Mouse (Mus musculus): ENCODE data around the gene Ppox. TPM values are rescaled to one million over a fixed set of nuclear protein-coding genes. Genes with fewer than 3 reads are reported as not detected.

Gene Ppox
- total and polyA plus RNA-seq, 3 experiments, result 28.6 to 44.2 (median 32.2) TPM

- peak; percentile 22 for DNase-seq
Measured at GRCm38 (mm10) chr1:171241952-171242351, 39.0 kb downstream of the Ppox start.

DNA sequence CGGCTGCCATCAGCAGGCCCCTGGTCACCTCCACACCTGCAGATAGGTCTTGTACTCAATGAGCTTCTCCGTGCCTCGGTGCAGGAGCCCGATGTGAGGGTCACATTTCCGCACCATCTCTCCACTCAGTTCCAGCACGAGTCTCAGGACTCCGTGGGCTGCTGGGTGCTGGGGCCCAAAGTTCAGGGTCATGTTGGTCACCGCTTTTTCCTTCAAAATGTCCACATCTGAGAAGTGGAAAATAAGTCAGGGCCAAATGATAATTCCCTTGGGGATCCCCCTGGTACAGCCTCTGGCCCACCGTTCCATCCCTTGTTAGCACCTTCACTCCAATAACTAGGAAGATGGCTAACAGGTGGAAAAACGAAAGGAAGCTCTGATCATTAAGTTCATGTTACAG is 40.1 kb downstream of the Ppox start:
- peak; percentile 76 for DNase-seq

DNA sequence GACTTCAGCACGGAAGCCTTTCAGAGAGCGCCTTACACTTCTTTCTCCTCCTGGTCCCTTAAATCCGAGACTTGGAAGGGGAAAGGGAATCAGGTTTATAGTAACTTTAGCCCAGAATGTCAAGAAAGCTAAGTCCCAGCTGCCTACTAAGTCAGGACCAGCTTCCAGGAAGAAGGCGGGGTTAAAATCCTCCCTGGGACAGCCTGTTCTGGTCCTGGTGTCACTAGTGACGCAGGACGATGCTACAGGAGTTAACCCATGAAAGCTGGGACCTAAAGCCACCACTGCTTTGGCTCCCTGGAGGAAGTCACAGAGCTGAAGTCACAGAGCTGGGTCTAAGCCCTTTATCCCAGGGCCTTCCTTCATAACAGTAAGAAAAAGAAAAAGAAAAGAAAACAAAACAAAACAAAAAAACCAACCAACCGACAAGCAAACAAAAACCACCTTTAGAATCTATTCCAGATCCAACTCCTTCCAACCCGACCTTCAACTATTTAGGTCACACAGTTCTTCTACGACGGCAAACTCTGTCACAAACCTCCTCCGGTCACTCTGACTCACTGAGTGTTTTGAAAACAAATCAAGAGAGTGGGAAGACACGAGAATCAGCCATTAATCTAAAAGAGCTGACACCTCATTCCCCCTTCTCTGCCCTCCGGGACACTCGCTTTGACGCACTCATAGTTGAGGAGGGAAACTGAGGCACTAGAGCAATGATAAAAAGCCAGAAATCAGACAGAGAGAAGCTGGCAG is 40.8 kb downstream of the Ppox start:
- peak; percentile 77 for DNase-seq

- peak; percentile 83 for DNase-seq
Measured at GRCm38 (mm10) chr1:171238463-171238862, 42.5 kb downstream of the Ppox start.

DNA sequence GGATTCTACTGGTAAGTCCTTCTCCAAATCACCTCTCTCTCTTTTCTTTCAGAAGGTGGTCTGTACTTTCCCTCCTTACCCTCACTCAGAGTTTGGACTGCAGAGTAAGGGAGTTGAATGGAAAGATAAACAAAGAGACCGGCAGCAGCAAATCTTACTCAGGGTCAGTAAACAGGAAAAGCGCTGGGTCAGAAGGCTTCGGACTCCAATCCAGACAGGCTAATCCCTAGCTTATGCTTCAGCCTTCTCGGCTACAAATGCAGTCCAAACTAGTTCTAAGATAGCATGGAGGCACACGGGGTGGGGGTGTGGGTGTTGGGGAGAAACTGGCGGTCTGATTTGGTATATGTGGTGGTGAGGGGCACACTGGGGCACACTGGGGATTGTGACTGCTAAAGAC is 43.5 kb downstream of the Ppox start:
- no peak for DNase-seq

GRCm38 (mm10) chr1:171235791-171236190 is 45.2 kb downstream of the Ppox start:
- DNase-seq, result no peak

- DNase-seq, result no peak
Measured at GRCm38 (mm10) chr1:171234538-171234937, 46.4 kb downstream of the Ppox start.

DNA sequence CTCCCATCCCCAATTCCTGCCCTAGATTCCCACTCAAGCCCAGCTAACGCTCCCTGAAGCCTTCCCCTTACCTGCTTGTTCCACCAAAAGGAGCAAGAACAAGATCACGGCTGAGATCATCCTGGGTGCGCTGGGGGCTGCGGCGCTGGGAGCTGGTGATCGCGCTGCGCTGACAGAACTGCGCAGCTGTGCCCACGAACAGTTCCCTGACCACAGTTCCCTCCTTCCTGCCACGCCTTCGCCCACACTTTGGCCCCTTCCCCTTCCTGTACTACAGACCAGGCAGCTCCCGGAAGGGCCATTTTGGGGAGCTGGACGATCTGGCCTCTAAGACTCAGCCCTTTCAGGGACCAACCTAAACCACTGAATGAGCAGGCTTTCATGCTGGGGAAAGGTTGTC is 46.9 kb downstream of the Ppox start, which contains the start of gene Fcer1g:
TSS of gene Fcer1g (minus strand) at position 240 of the 400 bp plus-strand sequence.
- no peak for DNase-seq

DNA sequence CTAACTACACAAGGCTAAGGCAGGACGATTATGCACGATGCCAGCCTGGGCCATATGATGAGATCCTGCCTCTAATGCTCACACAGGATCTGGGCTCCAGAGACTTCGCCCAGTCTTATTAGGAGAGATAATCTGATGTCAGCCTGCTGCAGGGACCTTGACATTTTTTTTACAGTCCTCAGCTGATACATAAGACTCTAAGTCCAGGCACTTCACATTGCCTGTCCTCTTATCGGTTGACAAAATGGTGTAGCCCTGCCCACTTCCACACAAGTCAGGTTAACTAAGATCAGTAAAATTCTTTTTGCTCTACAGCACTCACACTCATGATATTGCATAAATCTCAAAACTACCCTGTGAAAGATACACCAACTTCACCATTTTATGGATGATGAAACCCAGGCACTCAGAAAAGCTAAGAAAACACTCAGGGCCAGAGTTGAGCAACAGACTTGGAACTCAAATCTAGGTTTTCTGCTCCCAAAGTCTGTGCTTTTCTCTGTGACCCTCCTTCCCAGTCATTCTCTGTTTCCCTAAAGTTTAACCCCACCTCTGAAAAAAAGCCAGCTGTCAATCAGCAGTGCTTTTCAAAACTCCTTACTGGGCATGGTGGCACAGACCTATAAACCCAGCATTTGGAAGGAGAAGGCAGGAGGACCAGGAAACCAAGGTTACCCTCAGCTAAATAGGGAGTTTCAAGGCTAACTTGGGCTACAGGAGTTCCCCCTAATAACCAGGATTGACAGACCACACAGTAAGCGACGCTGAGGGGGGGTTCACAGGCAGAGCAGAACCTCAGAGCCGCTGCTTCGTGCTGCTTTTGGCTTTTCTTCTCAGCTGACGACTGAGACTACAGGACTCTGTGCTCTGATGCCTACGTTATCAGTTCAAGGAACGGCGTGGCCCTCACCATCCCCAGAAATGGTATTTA is 47.9 kb downstream of the Ppox start:
- peak; percentile 70 for DNase-seq

GRCm38 (mm10) chr1:171232348-171232747 is 48.6 kb downstream of the Ppox start:
- DNase-seq, result peak; percentile 45

- DNase-seq, result no peak
Measured at GRCm38 (mm10) chr1:171231844-171232243, 49.1 kb downstream of the Ppox start.

DNA sequence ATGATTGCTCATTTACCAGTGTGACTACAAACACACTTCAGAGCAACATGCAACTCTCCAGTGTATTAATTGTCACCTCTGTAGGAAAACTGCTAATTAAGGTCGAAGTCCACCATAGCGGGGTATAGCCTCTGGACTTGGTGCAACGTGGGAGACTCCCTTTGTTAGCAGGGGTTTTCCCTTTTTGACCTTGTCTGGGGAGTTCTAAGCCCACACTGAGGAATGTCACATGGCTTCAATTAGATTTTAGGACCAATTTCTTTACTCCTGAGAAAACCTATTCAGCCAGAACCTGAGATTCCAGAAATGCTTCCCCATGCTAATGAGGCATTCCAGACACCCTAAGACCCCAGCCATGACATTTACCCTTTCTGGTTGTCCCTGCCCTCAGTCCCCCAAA is 50.8 kb downstream of the Ppox start:
- DNase-seq, result no peak

DNA sequence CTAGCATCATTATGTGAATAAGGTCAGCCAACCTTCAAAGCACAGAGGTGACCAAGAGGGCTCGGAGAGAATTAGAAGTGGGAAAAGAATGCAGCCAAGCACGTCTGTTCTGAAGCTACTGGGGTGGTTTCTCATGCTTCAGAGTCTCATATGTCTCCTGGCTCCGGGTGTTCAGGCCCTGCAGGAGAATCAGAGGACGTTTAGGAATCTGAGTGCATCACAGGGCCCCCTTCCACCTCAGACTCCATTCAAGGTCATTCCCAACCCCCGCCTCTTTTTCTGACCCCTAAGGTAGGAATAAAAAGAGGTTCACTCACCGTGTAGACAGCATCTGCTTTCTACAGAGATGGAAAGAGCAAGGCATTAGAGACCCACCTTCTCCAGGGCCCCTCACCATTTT is 51.2 kb downstream of the Ppox start:
- DNase-seq, result no peak

DNA sequence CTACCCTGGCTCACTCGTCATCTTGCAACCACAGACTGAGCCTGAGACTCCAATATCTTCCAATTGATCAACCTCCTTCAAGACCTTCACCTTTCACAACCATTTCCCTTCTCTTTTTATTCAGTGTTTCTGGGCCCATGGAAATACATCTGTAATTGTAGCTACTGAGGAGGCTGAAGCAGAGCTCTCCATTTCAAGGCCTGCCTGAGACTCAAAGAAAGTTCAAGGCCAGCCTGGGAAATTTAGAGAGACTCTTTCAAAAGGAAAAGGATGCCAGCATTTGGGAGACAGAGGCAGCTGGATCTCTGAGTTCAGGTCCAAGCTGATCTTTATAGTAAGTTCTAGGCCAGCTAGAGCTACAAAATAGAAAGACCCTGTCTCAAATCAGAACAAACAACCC is 53.1 kb downstream of the Ppox start:
- DNase-seq, result peak; percentile 65

- no peak for DNase-seq
Measured at GRCm38 (mm10) chr1:171226780-171227179, 54.2 kb downstream of the Ppox start.

Other genes starting within 250 kb of the Ppox start
- gene Fcgr3, start 216.3 kb downstream of the Ppox start, total RNA-seq (2021), result 10 to 100 TPM; 16.4 to 17.7 TPM
- 5.4 and 5.5 TPM in 2 replicates for gene Fcgr3, start 216.3 kb downstream of the Ppox start, polyA plus RNA-seq (2012; rRNA removed)
- gene Cfap126, start 167.3 kb downstream of the Ppox start, total RNA-seq (2021), result 1 to 10 TPM; 2.7 to 3.1 TPM
- 2.2 and 3.1 TPM in 2 replicates for gene Cfap126, start 167.3 kb downstream of the Ppox start, polyA plus RNA-seq (2012; rRNA removed)
- gene Sdhc, start 130.6 kb downstream of the Ppox start, total RNA-seq (2021), result 100 to 1,000 TPM; 415 to 526 TPM
- 125 and 156 TPM in 2 replicates for gene Sdhc, start 130.6 kb downstream of the Ppox start, polyA plus RNA-seq (2012; rRNA removed)
- gene Mpz, start 130.5 kb downstream of the Ppox start, total RNA-seq (2021), result 1 to 10 TPM in 1 of 2 experiments, under 1 TPM in 1; 0.49 to 1.5 TPM
- gene Mpz, start 130.5 kb downstream of the Ppox start, polyA plus RNA-seq (2012; rRNA removed), result 1.7 and 5.1 TPM in 2 replicates
- 10 to 100 TPM; 42.6 to 54.7 TPM for gene Pcp4l1, start 84.9 kb downstream of the Ppox start, total RNA-seq (2021)
- 68.9 and 73.5 TPM in 2 replicates for gene Pcp4l1, start 84.9 kb downstream of the Ppox start, polyA plus RNA-seq (2012; rRNA removed)
- under 1 TPM in 1 of 2 experiments, not detected in 1; 0.40 TPM for gene Nr1i3, start 67.2 kb downstream of the Ppox start, total RNA-seq (2021)
- gene Nr1i3, start 67.2 kb downstream of the Ppox start, polyA plus RNA-seq (2012; rRNA removed), result not detected in 2 replicates
- 10 to 100 TPM; 34.4 to 63.1 TPM for gene Tomm40l, start 58.7 kb downstream of the Ppox start, total RNA-seq (2021)
- gene Tomm40l, start 58.7 kb downstream of the Ppox start, polyA plus RNA-seq (2012; rRNA removed), result 37.2 and 45.3 TPM in 2 replicates
- 10 to 100 TPM in 1 of 2 experiments, 1 to 10 TPM in 1; 4.5 to 48.6 TPM for gene Apoa2, start 56.1 kb downstream of the Ppox start, total RNA-seq (2021)
- 7.8 TPM in 1 of 2 replicates, not detected in the other for gene Apoa2, start 56.1 kb downstream of the Ppox start, polyA plus RNA-seq (2012; rRNA removed)
- gene Fcer1g, start 46.8 kb downstream of the Ppox start, total RNA-seq (2021), result 10 to 100 TPM; 22.9 to 31.2 TPM
- 56.0 and 66.2 TPM in 2 replicates for gene Fcer1g, start 46.8 kb downstream of the Ppox start, polyA plus RNA-seq (2012; rRNA removed)
- gene Adamts4, start 30.8 kb downstream of the Ppox start, total RNA-seq (2021), result 1 to 10 TPM; 1.1 to 1.3 TPM
- gene Adamts4, start 30.8 kb downstream of the Ppox start, polyA plus RNA-seq (2012; rRNA removed), result 1.7 and 2.8 TPM in 2 replicates
- gene Ndufs2, start 29.8 kb downstream of the Ppox start, total RNA-seq (2021), result 100 to 1,000 TPM; 558 to 829 TPM
- 210 and 224 TPM in 2 replicates for gene Ndufs2, start 29.8 kb downstream of the Ppox start, polyA plus RNA-seq (2012; rRNA removed)
- 10 to 100 TPM; 30.3 to 33.4 TPM for gene B4galt3, start 10.9 kb downstream of the Ppox start, total RNA-seq (2021)
- 53.0 and 56.7 TPM in 2 replicates for gene B4galt3, start 10.9 kb downstream of the Ppox start, polyA plus RNA-seq (2012; rRNA removed)
- 10 to 100 TPM; 37.5 to 44.9 TPM for gene Usp21, start 6.8 kb upstream of the Ppox start, total RNA-seq (2021)
- 61.3 and 61.5 TPM in 2 replicates for gene Usp21, start 6.8 kb upstream of the Ppox start, polyA plus RNA-seq (2012; rRNA removed)
- 100 to 1,000 TPM; 121 to 170 TPM for gene Ufc1, start 13.8 kb upstream of the Ppox start, total RNA-seq (2021)
- 19.9 and 20.1 TPM in 2 replicates for gene Ufc1, start 13.8 kb upstream of the Ppox start, polyA plus RNA-seq (2012; rRNA removed)
- 10 to 100 TPM; 31.7 to 33.5 TPM for gene Dedd, start 48.0 kb upstream of the Ppox start, total RNA-seq (2021)
- 19.9 and 20.0 TPM in 2 replicates for gene Dedd, start 48.0 kb upstream of the Ppox start, polyA plus RNA-seq (2012; rRNA removed)
- gene Nit1, start 64.5 kb upstream of the Ppox start, total RNA-seq (2021), result 10 to 100 TPM; 82.6 to 92.9 TPM
- gene Nit1, start 64.5 kb upstream of the Ppox start, polyA plus RNA-seq (2012; rRNA removed), result 70.1 and 74.7 TPM in 2 replicates
- gene Pfdn2, start 64.5 kb upstream of the Ppox start, total RNA-seq (2021), result 100 to 1,000 TPM; 154 TPM
- 3.5 and 4.0 TPM in 2 replicates for gene Pfdn2, start 64.5 kb upstream of the Ppox start, polyA plus RNA-seq (2012; rRNA removed)
- 1 to 10 TPM; 1.1 to 3.8 TPM for gene Klhdc9, start 79.6 kb upstream of the Ppox start, total RNA-seq (2021)
- gene Klhdc9, start 79.6 kb upstream of the Ppox start, polyA plus RNA-seq (2012; rRNA removed), result 3.3 and 4.3 TPM in 2 replicates
- gene Nectin4, start 88.9 kb upstream of the Ppox start, total RNA-seq (2021), result under 1 TPM; 0.09 to 0.14 TPM
- gene Nectin4, start 88.9 kb upstream of the Ppox start, polyA plus RNA-seq (2012; rRNA removed), result 0.20 and 0.21 TPM in 2 replicates
- gene Arhgap30, start 107.8 kb upstream of the Ppox start, total RNA-seq (2021), result 1 to 10 TPM; 2.7 to 4.1 TPM
- 2.3 and 2.6 TPM in 2 replicates for gene Arhgap30, start 107.8 kb upstream of the Ppox start, polyA plus RNA-seq (2012; rRNA removed)
- 10 to 100 TPM; 50.9 to 68.8 TPM for gene Usf1, start 130.1 kb upstream of the Ppox start, total RNA-seq (2021)
- gene Usf1, start 130.1 kb upstream of the Ppox start, polyA plus RNA-seq (2012; rRNA removed), result 71.6 and 85.0 TPM in 2 replicates
- gene Tstd1, start 137.7 kb upstream of the Ppox start, total RNA-seq (2021), result 1 to 10 TPM; 3.0 to 5.0 TPM
- gene Tstd1, start 137.7 kb upstream of the Ppox start, polyA plus RNA-seq (2012; rRNA removed), result 0.49 and 0.99 TPM in 2 replicates
- gene F11r, start 156.3 kb upstream of the Ppox start, total RNA-seq (2021), result 10 to 100 TPM; 29.7 to 45.8 TPM
- gene F11r, start 156.3 kb upstream of the Ppox start, polyA plus RNA-seq (2012; rRNA removed), result 23.5 and 25.1 TPM in 2 replicates
- gene Alyref2, start 222.3 kb upstream of the Ppox start, total RNA-seq (2021), result 1 to 10 TPM; 3.6 to 8.3 TPM
- gene Alyref2, start 222.3 kb upstream of the Ppox start, polyA plus RNA-seq (2012; rRNA removed), result 2.5 and 4.1 TPM in 2 replicates